Mouse (Mus musculus): ENCODE data around the gene Limch1.

Limch1 gene

DNA sequence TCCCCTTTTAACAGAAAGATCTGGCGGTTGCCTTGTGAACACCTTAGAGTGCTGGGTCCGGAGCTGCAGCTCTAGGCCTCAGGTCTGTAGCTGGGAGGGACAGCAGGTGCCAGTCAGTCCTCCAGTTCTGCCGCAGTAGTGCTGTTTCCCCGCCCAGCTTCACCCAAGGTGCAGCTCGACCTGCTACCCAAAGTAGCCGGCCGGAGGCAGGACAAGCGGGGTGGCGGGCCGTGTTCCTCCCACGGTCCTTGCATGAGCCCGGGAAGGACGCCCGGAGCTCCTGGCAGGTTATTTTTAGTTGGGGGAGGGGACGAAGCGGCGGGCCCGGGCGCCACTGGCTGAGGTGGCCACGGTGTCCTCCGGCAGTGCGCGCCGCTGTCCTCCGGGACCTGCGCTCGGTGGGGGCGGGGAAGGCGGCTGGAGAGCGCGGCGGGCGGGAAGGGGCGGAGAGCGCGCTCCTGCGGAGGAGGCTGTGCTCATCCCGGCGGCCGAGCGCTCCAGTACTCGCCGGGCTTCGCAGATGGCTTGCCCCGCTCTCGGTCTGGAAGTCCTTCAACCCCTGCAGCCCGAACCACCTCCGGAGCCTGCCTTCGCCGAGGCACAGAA is at the start of gene Limch1:
Gene Limch1 (plus strand): TSS at position 438 of the 606 bp plus-strand sequence.
- DNase-seq (ENCODE audit: low spot score in 2 of 2) = no peak

GRCm38 (mm10) chr5:66697119-66697518 is 48.5 kb upstream of the Limch1 start:
- peak in 1 of 2 experiments; percentile 45 for DNase-seq (ENCODE audit: low spot score in 2 of 2)

DNA sequence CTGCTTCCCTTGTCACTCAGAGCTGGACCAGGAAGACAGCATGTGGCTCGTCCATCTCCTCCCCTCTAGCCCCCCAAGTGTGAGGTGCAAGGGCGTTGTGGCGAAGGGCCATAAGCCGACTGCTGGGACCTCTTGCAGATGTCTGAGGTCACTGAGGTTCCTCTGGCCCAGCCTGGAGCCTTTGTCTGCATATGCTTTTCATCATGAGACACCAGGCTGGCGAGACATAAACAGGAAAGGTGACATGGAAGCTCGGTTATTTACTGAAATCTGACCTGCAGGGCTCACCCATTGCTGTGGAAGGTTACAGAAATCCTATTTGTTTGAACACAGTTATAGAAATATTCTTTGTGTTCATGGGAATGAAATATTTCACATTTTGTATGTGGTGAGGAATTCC is 45.7 kb upstream of the Limch1 start:
- no peak for DNase-seq (ENCODE audit: low spot score in 2 of 2)

DNA sequence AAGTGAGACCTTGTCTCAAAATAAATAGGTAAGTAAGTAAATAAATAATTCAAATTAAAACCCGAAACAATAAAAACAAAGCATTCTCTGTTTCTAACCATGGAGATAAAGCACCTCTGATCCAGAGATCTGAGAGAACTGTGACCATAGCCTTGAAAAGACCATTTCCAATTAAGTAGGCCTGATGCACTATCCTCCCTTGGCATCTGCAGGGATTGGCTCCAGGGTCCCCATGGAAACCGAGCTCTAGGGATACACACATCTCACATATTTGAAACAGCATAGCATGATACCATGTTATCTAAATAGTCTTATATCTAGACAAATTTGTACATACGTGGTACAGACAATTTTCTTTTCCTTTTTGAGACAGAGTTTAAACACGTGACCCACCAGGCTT is 43.7 kb upstream of the Limch1 start:
- DNase-seq (ENCODE audit: low spot score in 2 of 2) = no peak

DNA sequence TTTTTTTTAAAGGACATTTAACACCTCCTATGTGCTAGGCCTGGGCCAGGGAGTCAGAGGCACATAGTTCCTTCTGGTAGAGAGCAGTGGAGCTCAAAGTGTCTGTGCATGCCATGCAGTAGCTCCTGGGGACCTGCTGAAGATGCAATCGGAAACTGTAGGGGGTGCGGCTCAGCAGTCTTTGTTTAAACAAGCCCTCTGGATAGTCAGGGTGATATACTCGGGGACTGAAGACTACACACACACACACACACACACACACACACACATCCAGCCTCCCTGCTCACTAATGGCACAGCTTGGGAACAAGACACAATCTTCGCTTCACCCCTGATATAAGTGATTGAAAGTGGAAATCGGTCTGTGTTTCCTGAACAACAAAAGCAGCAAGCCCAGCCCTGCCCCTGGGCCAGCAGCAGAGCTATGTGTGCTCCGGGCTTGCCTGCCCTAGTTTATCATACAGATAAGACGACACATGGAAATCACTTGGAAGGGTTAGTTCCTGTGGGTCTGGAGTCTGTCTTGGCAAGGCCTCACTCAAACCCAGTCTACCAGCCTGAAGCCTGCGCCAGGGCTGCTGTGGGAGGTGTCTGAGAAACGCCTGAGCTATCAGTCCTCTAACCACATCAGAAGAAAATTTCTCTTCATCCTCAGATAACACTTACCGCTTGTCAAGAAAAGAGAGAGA is 42.2 kb upstream of the Limch1 start:
- DNase-seq (ENCODE audit: low spot score in 2 of 2) = no peak

GRCm38 (mm10) chr5:66707859-66708258 is 37.8 kb upstream of the Limch1 start:
- no peak for DNase-seq (ENCODE audit: low spot score in 2 of 2)

DNA sequence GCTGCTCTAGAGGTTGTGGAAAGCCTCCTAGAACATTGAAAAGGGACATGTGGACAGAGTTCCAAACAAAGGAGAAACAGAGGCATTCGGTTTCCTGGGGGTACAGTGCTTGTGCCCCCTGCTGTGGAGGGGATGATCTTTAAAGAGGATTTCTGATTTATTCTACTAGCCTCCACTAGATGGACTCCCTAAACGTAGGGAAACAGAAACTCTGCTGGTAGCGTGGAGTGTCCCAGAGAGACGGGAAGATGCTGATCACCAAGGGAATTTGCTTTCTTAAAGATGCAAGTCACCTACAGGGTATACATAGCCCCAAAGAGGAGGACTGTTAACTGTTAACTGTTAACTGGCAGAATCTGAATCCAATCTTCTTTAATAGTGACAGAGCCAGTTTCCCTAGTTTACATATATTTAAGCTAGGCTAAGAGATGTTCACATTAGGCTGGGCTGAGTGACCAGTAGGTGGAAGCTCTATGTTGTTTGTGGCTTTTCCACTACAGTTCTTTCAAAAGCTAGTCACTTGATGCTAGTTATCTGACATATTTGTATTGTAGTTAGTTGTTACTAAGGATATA is 35.1 kb upstream of the Limch1 start:
- no peak for DNase-seq (ENCODE audit: low spot score in 2 of 2)

DNA sequence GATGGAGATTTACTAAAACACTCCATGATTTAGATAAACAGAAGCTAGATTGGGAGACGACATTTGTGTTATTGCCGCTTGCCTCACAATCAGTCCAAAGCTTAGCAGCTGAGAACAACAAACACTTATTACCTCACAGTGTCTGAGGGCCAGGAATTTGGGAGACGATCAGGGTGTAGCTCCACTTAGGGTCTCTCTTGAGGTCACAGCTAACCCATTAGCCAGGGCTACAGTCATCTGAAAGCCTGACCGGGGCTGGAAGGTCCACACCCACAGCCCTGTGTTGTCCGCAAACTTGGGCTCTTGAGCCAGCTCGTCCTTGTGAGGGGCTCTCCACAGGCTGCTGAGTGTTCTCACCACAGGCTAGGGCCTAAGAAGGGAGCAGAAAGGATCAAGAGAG is 32.8 kb upstream of the Limch1 start:
- DNase-seq (ENCODE audit: low spot score in 2 of 2) = no peak

DNA sequence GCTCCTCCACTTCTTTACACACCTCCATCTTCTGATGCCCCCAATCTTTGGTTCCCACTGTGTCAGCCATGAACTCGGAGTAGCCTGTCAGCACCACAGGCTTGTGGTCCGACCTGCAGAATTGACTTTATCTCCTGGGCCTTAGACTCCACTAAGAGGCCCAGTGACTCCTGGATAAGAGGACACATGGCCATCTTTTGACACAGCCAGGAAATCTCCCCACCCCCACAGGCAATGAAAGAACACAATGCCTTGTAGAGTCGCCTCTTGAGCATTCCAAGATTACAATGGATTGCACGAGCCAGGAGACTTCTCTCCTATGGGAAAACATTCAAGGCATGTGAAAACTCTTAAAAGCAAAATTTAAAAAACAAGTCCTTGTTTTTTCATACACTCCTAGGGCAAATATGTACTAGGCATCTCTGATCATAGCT is 30.1 kb upstream of the Limch1 start:
- no peak for DNase-seq (ENCODE audit: low spot score in 2 of 2)

DNA sequence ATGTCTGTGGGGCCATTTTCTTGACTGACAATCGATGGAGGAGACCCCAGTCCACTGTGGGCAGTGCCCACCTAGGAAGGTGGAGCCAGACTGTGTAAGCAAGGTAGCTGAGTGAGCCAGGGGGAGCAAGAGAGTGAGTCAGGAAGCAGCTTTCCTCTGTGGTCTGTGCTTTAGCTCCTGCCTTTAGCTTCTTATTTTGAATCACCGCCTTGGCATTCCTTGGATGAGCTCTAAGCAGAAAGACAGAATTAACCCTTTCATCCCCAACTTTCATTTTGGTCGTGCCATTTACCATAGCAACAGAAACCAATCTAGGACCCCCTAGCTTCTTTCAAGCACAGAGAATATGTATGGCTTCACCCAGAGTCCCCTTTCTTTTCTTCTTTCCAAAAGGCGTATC is 27.7 kb upstream of the Limch1 start:
- DNase-seq (ENCODE audit: low spot score in 2 of 2) = no peak

- no peak for DNase-seq (ENCODE audit: low spot score in 2 of 2)
These were observed 27.2 kb upstream of the Limch1 start for GRCm38 (mm10) chr5:66718413-66718812.

DNA sequence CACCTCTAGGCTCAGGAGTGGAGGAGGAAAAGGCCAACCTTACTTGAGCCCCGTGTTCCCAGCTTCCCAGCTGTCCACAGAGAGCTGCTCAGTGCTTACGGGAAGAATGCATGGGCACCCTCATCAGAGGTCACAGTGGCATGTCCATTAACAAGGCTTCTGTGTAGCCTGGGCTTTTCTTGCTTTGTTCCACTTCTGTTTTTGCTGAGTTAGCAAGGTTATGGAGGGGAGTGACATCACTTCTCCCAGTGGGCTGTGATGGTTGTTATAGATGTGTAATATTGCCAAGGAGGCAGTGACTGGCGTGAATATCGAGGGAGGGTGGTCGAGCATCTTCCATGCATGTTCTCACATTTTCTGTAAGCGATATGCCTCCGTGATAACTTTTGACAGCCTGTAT is 26.7 kb upstream of the Limch1 start:
- DNase-seq (ENCODE audit: low spot score in 2 of 2) = no peak

DNA sequence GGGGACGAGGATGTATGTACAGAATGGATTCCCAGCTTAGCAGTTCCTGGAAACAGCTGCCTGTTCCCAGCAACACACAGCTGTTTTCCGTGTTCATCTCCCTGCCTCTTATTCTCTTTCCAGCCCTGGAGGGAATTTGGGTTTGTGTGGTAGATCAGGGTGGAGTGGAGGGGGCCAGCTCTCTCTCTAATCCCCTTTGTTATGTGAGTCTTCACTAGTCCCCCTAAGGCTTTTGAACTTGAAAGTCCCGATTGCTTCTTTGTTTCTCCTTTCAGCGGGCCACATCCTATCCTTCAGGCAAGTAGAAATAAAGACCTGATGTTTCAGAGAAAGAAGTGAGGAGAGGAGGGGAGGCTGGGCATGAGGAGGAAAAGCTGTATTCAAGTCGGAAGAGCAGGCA is 24.7 kb upstream of the Limch1 start:
- DNase-seq (ENCODE audit: low spot score in 2 of 2) = no peak

- no peak for DNase-seq (ENCODE audit: low spot score in 2 of 2)
These were observed 23.0 kb upstream of the Limch1 start for GRCm38 (mm10) chr5:66722586-66722985.

DNA sequence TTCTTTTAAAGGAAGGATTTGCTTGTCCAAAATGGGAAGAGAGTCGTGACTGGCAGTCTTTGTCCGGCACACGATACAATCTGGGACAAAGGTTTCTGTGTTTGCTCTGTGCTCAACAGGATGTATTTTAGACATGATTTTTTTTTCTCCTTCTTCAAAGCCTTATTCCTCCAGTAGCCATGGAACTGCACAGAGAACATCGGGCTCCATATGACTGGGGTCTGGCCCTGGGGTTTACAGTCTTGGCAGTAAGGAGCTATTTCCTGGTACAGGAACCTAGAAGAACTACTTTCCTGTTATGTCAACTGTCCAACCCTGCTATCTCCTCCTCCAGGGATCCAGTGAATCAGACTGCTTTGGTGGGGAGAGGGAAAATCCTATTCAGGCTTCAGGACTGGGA is 22.6 kb upstream of the Limch1 start:
- no peak for DNase-seq (ENCODE audit: low spot score in 2 of 2)

DNA sequence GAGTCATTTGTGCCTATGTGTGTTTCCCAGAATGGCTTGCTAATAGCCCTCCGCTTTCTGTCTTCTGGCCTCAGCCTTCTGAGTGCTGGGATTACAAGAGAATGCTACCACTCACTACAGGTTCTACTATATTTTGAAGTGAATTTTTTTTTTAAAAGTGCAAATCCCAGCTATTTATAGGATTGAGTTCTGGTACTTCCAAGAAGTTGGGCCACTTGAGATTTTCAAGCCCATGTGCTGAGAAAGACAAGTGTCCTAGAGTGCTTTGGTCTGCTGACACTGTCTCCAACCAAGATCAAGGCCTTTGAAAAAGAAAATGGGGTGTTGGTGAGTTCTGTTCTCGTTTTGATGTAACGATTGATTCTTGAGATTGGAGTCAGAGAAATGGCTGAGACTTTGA is 22.0 kb upstream of the Limch1 start:
- no peak for DNase-seq (ENCODE audit: low spot score in 2 of 2)

DNA sequence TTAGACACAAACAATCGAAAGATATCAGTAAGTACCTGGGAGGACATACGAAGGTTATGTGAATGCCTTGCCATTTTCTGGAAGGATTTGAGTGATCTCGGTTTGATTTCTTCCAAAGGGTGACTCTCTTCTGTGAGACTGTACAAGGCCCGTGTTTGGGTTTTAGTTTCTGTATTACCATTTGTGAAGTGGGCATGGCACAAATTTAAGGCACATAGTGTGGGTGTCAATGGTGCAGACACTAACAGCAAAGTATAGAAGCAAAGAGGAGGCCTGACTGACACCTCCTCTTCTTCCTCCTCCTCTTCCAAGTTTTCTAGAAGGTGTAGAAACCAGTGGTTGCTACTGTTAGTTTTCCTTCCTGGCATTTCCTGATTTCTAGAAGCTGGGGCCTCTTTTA is 16.3 kb upstream of the Limch1 start:
- no peak for DNase-seq (ENCODE audit: low spot score in 2 of 2)

DNA sequence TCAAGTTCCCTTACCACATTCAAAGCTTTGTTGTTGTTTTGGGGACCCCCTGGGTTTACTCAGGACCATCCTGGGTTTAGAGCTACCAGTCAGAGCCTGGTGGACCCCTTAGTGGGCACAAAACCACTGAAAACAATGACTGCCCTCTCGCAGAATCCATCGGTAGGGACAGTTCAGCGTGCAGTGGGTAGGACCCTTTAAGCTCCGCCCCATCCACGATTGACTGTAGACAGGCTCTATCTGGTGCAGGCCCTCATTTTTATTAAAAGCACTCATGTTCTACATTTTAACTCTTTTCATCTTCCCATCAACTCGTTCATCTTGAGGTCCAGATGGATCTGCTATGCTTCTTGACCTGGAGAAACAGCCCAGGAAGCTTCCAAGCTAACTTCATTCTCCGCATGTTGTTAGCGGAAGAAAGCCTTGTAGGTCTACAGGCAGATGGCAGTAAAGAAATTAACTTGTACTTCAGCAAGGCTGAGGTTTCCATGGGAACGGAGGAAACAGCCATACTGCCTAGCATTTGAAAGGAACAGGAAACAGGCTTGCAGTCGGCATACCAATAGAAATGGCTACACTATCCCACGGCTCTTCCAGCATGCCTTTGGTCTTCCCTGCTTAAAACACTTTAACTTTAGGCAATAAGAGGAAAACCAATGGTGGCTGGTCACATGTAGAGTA is 14.9 kb upstream of the Limch1 start:
- no peak for DNase-seq (ENCODE audit: low spot score in 2 of 2)

DNA sequence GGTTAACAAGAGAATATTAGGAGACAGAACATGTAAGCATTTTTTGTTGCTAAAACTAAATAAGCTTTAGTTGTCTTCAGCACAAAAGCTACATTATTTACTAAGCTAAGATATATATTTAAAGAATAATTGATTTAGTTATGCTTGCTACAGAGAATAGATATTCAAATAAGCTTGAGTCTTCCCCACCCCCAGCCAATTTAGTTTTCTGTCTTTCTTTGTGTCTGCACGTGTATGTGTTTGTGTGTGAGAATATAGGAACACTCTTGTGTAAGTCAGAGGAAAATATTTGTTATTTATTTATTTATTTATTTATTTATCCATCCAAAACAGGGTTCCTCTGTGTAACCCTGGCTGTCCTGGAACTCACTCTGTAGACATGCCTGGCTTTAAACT is 14.3 kb upstream of the Limch1 start:
- DNase-seq (ENCODE audit: low spot score in 2 of 2) = no peak

- DNase-seq (ENCODE audit: low spot score in 2 of 2) = no peak
These were observed 12.1 kb upstream of the Limch1 start for GRCm38 (mm10) chr5:66733556-66733955.

- no peak for DNase-seq (ENCODE audit: low spot score in 2 of 2)
These were observed 6.3 kb upstream of the Limch1 start for GRCm38 (mm10) chr5:66739376-66739775.

GRCm38 (mm10) chr5:66745996-66746681 is 512 bp downstream of the Limch1 start:
- DNase-seq (ENCODE audit: low spot score in 2 of 2) = no peak

All from thymus, postnatal 10 days (tissue).